In the genomic region with DNA sequence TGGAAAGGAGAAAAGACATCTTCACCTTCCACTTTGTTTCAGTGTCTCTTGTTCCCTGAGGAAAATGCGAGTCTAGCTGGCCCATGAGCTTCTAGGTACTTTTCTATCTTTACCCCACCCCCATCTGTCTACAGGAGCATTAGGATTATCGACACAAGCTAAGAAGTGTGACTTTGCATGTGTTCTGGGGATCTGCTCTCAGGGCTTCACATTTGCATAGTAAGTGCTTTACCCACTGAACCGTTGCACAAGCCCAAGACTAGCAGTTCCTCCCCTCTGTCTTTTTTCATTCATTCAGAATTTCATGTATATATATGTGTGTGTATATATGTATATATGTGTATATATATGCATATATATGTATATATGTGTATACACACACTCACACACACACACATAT, we compare ENCODE assay signal across 16 mouse cellular contexts.
"Had no signal": no experiment of that assay in that cellular context is flagged by ENCODE, and none has a peak within 500 bp of the region (broad histone marks: within the 10 kb centered on the region; RNA-seq: fewer than 3 reads in every experiment).

No protein-coding gene starts in this region.

- H3K9ac ChIP-seq: liver, postnatal 0 days; lung, embryonic 15.5 days; neural tube, embryonic 12.5 days; stomach, embryonic 15.5 days had no signal

- ATAC-seq: liver, postnatal 0 days; lung, postnatal 0 days had no signal

- H3K4me2 ChIP-seq: lung, embryonic 15.5 days; neural tube, embryonic 12.5 days; stomach, embryonic 15.5 days had no signal

- H3K27ac ChIP-seq: lung, embryonic 15.5 days; macrophage; neural tube, embryonic 12.5 days; stomach, embryonic 15.5 days; stomach, postnatal 0 days had no signal

- H3K4me1 ChIP-seq: lung, embryonic 15.5 days; megakaryocyte, embryonic 14.5 days; neural tube, embryonic 12.5 days; stomach, embryonic 15.5 days had no signal

- H3K9me3 ChIP-seq: lung, embryonic 15.5 days; neural tube, embryonic 12.5 days; stomach, embryonic 15.5 days had no signal

- H3K27me3 ChIP-seq: lung, embryonic 15.5 days; megakaryocyte, embryonic 14.5 days; neural tube, embryonic 12.5 days; stomach, embryonic 15.5 days had no signal

- DNase-seq: liver, postnatal 0 days; lung, adult 2 months; lung, postnatal 14 days; lung, postnatal 36 days; midbrain, embryonic 14.5 days; right cerebral cortex, postnatal 14 days; thymus, adult 2 months; thymus, postnatal 25 days; thymus, postnatal 4 days had no signal

- H3K4me3 ChIP-seq: lung, embryonic 15.5 days; megakaryocyte, embryonic 14.5 days; neural tube, embryonic 12.5 days; stomach, embryonic 15.5 days had no signal

- H3K36me3 ChIP-seq: lung, embryonic 15.5 days; neural tube, embryonic 12.5 days; stomach, embryonic 15.5 days had no signal
